Mouse (Mus musculus) bone marrow, adult 2 months (tissue): ENCODE measurements around the gene Ubox5. TPM values are rescaled to one million over a fixed set of nuclear protein-coding genes. Genes with fewer than 3 reads are reported as not detected.

Experiments used
- H3K27ac ChIP-seq: fragments of 200-500 bp; 2 replicates; pipeline ENCODE4 v1.5.1; 2012; ENCODE audit warnings: low read depth, mild to moderate bottlenecking, control low read depth, inconsistent platforms, low read length; ENCODE audit not compliant: control insufficient read depth, poor library complexity, insufficient read depth
- H3K4me1 ChIP-seq: fragments of 200-500 bp; 2 replicates; pipeline ENCODE4 v1.6.1; 2011; ENCODE audit warnings: low read length; ENCODE audit not compliant: control insufficient read depth, insufficient read depth
- H3K4me3 ChIP-seq: fragments of 200-500 bp; replicated peaks from 2 replicates; pipeline ENCODE3; 2011; ENCODE audit warnings: mild to moderate bottlenecking, low read depth, low read length, control low read depth; ENCODE audit not compliant: control insufficient read depth
- CTCF ChIP-seq: fragments of 200-500 bp; IDR thresholded peaks from 2 replicates; pipeline ENCODE4 v1.5.1; 2011; ENCODE audit warnings: low read length, control low read depth; ENCODE audit not compliant: control insufficient read depth, insufficient read depth
- POLR2A ChIP-seq: fragments of 200-500 bp; IDR thresholded peaks from 2 replicates; pipeline ENCODE4 v1.6.1; 2011; ENCODE audit warnings: low read depth, mild to moderate bottlenecking, control low read depth, low read length, borderline replicate concordance; ENCODE audit not compliant: control insufficient read depth
- WGBS: fragments of 180-500 bp; shearing (Covaris S2); methylation state at CpG from one replicate; pipeline ENCODE4 v1.1.7; 2018; 5-methylcytosine and 5-hydroxymethylcytosine counted together
- polyA plus RNA-seq: library from polyadenylated mRNA; stranded (reverse); fragments of >200 nt; gene quantifications from 2 replicates; pipeline ENCODE4 v1.2.4, GENCODE M21; 2011; ENCODE audit warnings: low replicate concordance; ENCODE audit not compliant: missing spikeins, insufficient read depth, insufficient read length

The Ubox5 gene
- 2.3 and 5.4 TPM in 2 replicates for polyA plus RNA-seq

DNA sequence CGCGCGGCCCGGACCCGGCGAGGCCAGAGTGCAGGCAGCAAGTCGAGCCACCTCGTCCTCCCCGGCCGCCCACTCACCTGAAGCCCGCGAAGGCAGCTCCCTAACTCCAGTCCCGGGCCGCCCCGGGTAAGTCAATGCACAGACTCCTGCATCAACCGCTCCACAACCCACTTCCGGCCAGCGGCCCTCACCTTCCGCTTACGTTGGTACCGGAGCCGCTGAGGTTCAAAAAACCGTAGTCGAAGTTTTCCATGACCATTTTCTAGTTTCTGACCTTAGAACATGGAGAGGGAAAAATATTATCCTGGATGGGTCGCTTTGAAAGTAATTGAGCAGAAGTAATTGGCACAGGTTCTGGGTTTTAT lies at the start of gene Ubox5, which contains the start of gene Fastkd5:
TSS of gene Ubox5 (minus strand) at position 200 of the 365 bp plus-strand sequence.
TSS of gene Fastkd5 (minus strand) at position 189 of the 365 bp plus-strand sequence.
- peak within 1 kb of the TSS; percentile 93 for H3K4me3 ChIP-seq
- TF ChIP-seq CTCF (no peak), POLR2A (peak; percentile 73; the same call in 1 of the 2 replicates)
- under 1% methylated on average over 25 of the region's 25 CpGs for WGBS
- peaks cover 2% of the 10 kb centered on the region; the same call in 1 of the 2 replicates for H3K4me1 ChIP-seq
- peak within 1 kb of the TSS; percentile 84; the same call in 1 of the 2 replicates for H3K27ac ChIP-seq

DNA sequence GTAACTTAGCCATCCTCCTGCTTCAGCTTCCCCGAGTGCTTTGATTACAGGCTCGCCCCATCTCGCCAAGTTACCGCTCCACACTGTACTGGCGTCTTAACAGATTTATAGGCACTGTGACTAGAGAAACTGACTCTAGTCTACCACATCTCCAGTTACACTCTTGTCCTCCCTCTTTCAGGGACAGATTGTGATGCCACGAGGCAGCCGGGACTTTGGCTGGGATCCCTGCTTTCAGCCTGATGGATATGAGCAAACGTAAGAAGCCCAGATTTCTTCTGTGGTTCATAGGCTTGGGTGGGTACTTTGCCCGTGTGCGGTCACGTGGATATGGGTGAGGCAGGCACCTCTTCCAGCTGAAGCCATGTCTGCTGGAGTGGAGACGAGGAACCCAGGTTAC lies 49.3 kb upstream of the Ubox5 start:
- TF ChIP-seq POLR2A (no peak), CTCF (no peak)
- no peak overlapping the region for H3K4me3 ChIP-seq
- no peak overlapping the region for H3K27ac ChIP-seq
- H3K4me1 ChIP-seq, result no peaks in the 10 kb centered on the region
- 92% methylated on average over 12 of the region's 12 CpGs for WGBS

DNA sequence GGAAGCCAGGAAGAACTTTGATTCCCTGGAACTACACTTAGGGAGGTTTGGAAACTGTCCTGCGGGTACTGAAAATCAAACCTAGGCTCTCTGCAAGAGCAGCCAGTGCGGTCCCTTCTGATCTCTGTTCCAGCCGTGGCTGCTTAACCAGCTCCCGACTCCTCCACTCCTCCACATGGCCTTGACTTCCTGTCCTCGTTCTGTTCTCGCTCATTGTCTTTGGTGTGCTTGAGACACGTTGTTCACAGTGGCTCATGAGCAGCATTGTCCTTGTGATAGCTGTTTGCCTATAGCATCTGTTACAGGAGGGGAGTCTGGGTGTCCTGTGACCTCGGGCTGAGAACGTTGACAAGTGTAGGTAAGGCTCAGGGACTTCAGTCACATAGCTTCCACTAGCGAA lies 47.4 kb upstream of the Ubox5 start:
- TF ChIP-seq POLR2A (no peak), CTCF (no peak)
- H3K27ac ChIP-seq, result no peak overlapping the region
- no peak overlapping the region for H3K4me3 ChIP-seq
- WGBS, result 83% methylated on average over 10 of the region's 10 CpGs
- H3K4me1 ChIP-seq, result no peaks in the 10 kb centered on the region

DNA sequence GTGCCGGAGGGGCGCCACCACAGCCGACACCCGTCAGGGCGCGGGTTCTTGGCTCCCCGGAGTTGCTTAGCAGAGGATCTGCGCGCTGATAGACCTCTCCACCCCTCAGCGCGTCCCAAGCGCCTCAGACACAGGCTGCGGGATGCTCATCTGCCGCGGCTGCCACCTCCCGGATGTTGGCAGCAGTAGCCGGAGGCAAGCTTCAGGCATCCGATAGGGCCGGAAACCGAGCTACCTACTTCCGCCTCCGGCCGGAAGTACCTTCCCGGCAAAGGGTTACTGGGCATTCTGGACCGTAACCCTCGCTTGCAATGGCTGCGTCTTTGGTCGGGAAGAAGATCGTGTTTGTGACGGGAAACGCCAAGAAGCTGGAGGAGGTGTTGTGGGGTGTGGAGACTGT lies 37.7 kb upstream of the Ubox5 start, which contains the start of gene Itpa:
TSS of gene Itpa (plus strand) at position 52 of the 400 bp plus-strand sequence.
- Histone ChIP-seq H3K27ac (peak within 1 kb of the TSS; percentile 80), H3K4me1 (peaks cover 4% of the 10 kb centered on the region; the same call in 1 of the 2 replicates), H3K4me3 (peak within 1 kb of the TSS; percentile 96)
- TF ChIP-seq CTCF, result peak; percentile 51
- peak; percentile 30; the same call in 1 of the 2 replicates for TF ChIP-seq POLR2A
- under 1% methylated on average over 31 of the region's 31 CpGs for WGBS

DNA sequence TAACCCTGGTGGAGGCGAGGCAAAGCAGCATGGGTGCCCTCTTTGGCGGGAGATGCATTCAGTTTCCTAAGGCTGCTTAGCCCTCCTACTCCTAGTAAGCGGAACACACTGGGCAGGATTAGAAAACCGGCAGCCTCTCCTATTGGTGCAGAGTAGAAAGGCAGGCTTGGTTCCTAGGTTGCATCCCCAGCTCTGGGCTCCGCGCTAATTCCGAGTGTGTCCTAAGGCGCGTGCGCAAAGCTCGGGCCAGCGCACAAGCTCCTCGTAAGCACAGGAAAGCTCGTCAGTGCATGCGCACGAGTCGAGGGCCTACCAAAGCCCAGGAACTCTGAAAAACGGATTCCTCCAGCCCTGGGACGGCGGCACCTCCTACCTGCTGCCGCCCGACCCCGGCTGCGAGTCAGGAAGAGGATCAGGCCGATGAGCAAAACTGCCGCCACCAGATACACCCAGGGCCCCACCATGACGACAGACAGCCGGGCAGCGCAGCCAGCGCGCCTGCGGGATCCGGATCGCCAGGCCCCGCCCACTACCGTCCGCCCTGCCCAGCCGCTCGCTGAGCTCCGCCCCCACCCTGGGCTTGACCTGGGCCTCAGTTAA lies 34.4 kb upstream of the Ubox5 start, which contains the start of gene Ddrgk1:
TSS of gene Ddrgk1 (minus strand) at position 558 of the 600 bp plus-strand sequence.
- TF ChIP-seq POLR2A (peak; percentile 80; the same call in 1 of the 2 replicates), CTCF (0 out of 2 replicates have a peak, but pooled peaks have one; percentile 5)
- Histone ChIP-seq H3K4me3 (peak within 1 kb of the TSS; percentile 75), H3K4me1 (peaks cover 3% of the 10 kb centered on the region; the same call in 1 of the 2 replicates), H3K27ac (peak within 1 kb of the TSS; percentile 95)
- WGBS, result under 1% methylated on average over 40 of the region's 40 CpGs

DNA sequence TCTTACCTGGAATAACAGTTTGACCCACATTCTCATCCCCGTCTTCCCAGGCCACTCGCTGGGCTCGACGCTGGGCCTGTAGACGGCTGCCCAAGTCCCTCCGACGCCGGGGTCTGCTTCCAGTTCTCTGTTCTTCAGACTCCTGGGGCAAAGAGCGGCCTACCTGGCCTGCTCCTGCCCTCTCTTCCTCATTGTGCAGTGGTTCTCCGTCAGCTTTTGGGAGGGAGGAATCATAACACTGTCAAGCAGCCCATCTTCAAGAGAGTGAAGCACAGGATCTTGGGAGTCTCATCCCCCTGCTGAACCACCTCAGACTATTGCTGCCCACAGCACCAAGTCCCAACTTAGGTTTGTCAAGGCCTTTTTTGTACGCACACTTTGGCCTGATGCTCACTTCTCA lies 33.5 kb upstream of the Ubox5 start:
- Histone ChIP-seq H3K4me3 (no peak overlapping the region), H3K27ac (no peak overlapping the region), H3K4me1 (peaks cover 2% of the 10 kb centered on the region; the same call in 1 of the 2 replicates)
- WGBS, result 90% methylated on average over 11 of the region's 11 CpGs
- no peak for TF ChIP-seq POLR2A
- TF ChIP-seq CTCF, result no peak

DNA sequence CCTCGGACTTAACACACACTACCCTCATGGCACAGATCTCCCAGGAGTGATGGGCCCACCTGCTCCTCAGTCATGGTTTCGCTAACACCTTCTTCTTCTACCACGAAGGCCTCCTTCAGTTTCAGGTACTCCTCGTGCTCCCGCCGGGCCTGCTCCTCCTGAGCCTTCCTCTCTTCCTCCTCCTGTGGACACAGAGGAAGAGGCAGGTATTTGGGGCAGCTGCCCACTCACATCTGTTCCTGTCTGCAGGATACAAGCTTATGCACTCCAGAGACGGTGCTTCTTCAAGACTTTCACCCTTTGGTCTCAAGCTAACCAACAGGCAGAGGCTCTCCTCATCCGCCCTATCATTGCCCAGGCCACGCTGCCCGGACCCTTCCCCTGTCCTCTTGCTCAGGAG lies 28.7 kb upstream of the Ubox5 start:
- Histone ChIP-seq H3K4me3 (no peak overlapping the region), H3K27ac (no peak overlapping the region), H3K4me1 (no peaks in the 10 kb centered on the region)
- no peak for TF ChIP-seq POLR2A
- TF ChIP-seq CTCF, result no peak
- 92% methylated on average over 10 of the region's 10 CpGs for WGBS

DNA sequence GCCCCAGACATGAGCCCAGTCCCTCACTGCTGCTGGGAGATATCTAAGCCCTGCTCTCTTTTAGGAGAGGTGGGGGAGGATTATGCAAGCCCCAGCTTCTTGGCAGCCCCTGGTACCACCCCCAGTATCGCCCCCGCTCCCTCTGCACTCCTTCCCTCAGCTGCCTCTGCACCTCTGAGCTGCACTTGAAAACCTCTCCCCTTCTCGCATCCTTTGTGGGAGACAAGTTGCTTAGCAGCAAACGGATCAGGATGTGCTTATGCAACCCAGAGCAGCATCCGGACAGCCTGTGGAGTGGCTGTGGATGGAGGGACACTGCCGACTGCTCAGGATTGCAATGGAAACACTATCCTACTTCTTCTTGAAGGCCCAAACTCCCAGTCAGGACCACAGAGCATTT lies 27.7 kb upstream of the Ubox5 start:
- Histone ChIP-seq H3K27ac (no peak overlapping the region), H3K4me1 (no peaks in the 10 kb centered on the region), H3K4me3 (no peak overlapping the region)
- TF ChIP-seq CTCF (no peak), POLR2A (no peak)
- 75% methylated on average over 6 of the region's 6 CpGs for WGBS

DNA sequence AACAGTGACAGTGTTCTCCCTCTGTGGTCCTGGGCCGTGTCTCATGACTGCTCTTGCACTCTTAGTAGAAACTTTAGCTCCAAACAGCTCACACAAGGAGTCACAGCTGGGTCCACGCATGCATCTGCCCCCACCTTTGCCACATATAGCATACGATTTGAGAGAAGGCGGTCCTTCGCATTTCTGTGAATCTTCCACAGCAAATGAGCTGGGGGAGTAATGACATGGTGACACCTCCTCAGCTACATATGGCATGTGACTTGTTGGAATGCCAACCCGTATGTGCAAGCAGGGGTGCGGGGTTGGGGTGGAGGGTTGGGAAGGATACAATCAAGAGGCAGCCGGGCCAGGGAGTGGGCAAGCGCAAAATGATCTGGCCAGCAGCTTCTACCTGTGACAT lies 26.7 kb upstream of the Ubox5 start:
- no peak for TF ChIP-seq CTCF
- TF ChIP-seq POLR2A, result no peak
- Histone ChIP-seq H3K27ac (no peak overlapping the region), H3K4me1 (no peaks in the 10 kb centered on the region), H3K4me3 (no peak overlapping the region)
- 95% methylated on average over 9 of the region's 9 CpGs for WGBS
